ENCODE assay signal across 8 mouse cellular contexts in the genomic region with DNA sequence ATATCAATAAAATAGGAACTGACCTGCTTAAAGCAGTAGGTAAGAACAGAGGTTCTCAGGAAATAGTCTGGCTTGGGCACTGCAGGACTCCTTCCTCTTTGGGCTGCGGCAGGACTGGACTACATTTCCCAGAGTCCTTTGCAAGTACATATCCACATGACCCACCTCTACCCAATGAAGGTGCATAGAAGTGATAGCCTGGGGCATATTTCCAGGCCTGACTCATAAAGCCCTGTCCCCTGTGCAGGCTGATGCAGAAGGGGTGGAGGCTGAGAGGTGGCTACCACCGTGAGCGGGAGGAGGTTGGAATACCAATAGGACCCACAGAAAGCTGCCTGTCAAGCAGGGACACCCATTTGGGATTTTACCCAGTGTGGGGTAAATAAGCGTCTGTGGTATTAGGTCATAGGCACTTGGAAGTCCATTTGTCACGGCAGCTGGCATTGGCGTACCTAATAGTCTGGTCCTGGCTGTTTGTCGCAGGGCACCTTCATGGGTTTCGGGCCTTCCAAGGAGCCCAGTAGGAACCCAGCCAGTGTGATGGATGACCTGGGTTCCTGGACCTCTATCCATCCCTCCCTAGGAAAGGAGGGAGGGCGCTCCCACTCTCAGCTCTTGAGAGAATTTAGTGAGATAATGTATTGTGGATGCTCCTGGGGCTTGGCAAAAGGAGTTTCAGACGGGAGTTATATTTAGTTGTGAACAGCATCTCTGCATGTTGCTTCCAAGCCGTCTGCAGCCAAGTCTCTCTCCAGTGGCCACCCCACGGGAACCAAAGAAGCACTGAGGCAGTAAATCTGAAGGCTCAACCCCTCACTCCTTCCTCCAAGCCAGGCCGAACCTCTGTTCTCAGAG.
DNase-seq lines count a peak whose midpoint lies in the region; ATAC-seq and TF ChIP-seq lines count a peak whose summit lies in the region.

No protein-coding gene starts in this region.

- H3K27ac ChIP-seq in ES-E14 (ENCODE audit: insufficient read depth, low read depth, low read length, poor library complexity, severe bottlenecking), result no peak overlapping the region; the same call in 1 of the 2 replicates
- H3K27ac ChIP-seq in forebrain, embryonic 11.5 days (ENCODE audit: low read depth, low read length), result no peak overlapping the region
- H3K27ac ChIP-seq in heart, embryonic 15.5 days, result no peak overlapping the region
- H3K27ac ChIP-seq in kidney, postnatal 0 days, result no peak overlapping the region
- no peak overlapping the region; the same call in 1 of the 2 replicates for H3K27ac ChIP-seq in limb, embryonic 15.5 days

- peak; percentile 88 for ATAC-seq in forebrain, embryonic 11.5 days (replicated peaks; ENCODE audit: low FRiP score)
- ATAC-seq in heart, embryonic 15.5 days (replicated peaks; ENCODE audit: insufficient number of reproducible peaks, insufficient read depth, low FRiP score, low read depth), result peak; percentile 95
- peak; percentile 90 for ATAC-seq in kidney, postnatal 0 days (replicated peaks; ENCODE audit: low FRiP score, low read depth)
- ATAC-seq in limb, embryonic 15.5 days (ENCODE audit: insufficient number of reproducible peaks, low FRiP score, low TSS enrichment, low read depth), result peak; percentile 91

- no peak for TF ChIP-seq CTCF in kidney, postnatal 0 days (IDR thresholded peaks at IDR 0.05; ENCODE audit: low read depth)

- in situ Hi-C loops in ES-E14 (cut with MboI; ENCODE audit: low sequenced_read_pairs in 2 of 2, unreplicated experiment in 2 of 2), result no loop called here

- H3K27me3 ChIP-seq in forebrain, embryonic 11.5 days (ENCODE audit: control insufficient read depth, insufficient read depth, low read length), result no peaks in the 10 kb centered on the region
- 0 out of 2 replicates have a peak, but pooled peaks cover 3% of the 10 kb centered on the region for H3K27me3 ChIP-seq in heart, embryonic 15.5 days
- H3K27me3 ChIP-seq in kidney, postnatal 0 days (ENCODE audit: insufficient read depth, low read length), result no peaks in the 10 kb centered on the region
- H3K27me3 ChIP-seq in limb, embryonic 15.5 days, result no peaks in the 10 kb centered on the region

- H3K9me3 ChIP-seq in ES-E14 (ENCODE audit: control insufficient read depth, insufficient read depth, low read depth, low read length), result no peaks in the 10 kb centered on the region
- H3K9me3 ChIP-seq in forebrain, embryonic 11.5 days (ENCODE audit: control insufficient read depth, low read length), result no peaks in the 10 kb centered on the region
- H3K9me3 ChIP-seq in heart, embryonic 15.5 days (replicated peaks), result no peaks in the 10 kb centered on the region
- H3K9me3 ChIP-seq in kidney, postnatal 0 days (replicated peaks; ENCODE audit: low read length), result no peaks in the 10 kb centered on the region
- H3K9me3 ChIP-seq in limb, embryonic 15.5 days, result no peaks in the 10 kb centered on the region

- peak overlapping the region; percentile 57; the same call in 1 of the 2 replicates for H3K9ac ChIP-seq in ES-E14 (ENCODE audit: insufficient read depth, low read depth, low read length, poor library complexity, severe bottlenecking)
- H3K9ac ChIP-seq in forebrain, embryonic 11.5 days (ENCODE audit: low read length), result no peak overlapping the region
- no peak overlapping the region for H3K9ac ChIP-seq in heart, embryonic 15.5 days
- no peak overlapping the region for H3K9ac ChIP-seq in kidney, postnatal 0 days (ENCODE audit: low read depth, low read length)
- H3K9ac ChIP-seq in limb, embryonic 15.5 days, result no peak overlapping the region

- H3K4me3 ChIP-seq in ES-E14 (ENCODE audit: insufficient read depth in 1 of 2, low read depth in 1 of 2, low read length in 2 of 2, poor library complexity in 1 of 2, severe bottlenecking in 1 of 2), result peak overlapping the region in 1 of 2 experiments; percentile 4; a peak in 1 of 4 replicates
- no peak overlapping the region for H3K4me3 ChIP-seq in forebrain, embryonic 11.5 days (ENCODE audit: low read depth, low read length)
- H3K4me3 ChIP-seq in heart, embryonic 15.5 days, result no peak overlapping the region
- no peak overlapping the region for H3K4me3 ChIP-seq in kidney, postnatal 0 days (replicated peaks; ENCODE audit: low read depth, low read length)
- no peak overlapping the region for H3K4me3 ChIP-seq in limb, embryonic 15.5 days

- DNase-seq in ES-E14 (ENCODE audit: low read depth, low spot score), result peak; percentile 88
- peak; percentile 64 for DNase-seq in c-Kit-positive CD71-negative TER-119-negative erythroid progenitor cells, embryonic 14.5 days (ENCODE audit: low read depth)
- peak; percentile 72 for DNase-seq in forebrain, embryonic 11.5 days (ENCODE audit: low spot score)
- DNase-seq in kidney, postnatal 0 days (ENCODE audit: low spot score), result peak; percentile 72
- DNase-seq in monocyte, adult 2 months (ENCODE audit: low read depth in 1 of 2, low spot score in 2 of 2), result peak; percentile 35 to 41
- DNase-seq in thymus, postnatal 10 days (ENCODE audit: low spot score in 2 of 2), result peak; percentile 39 to 45

- WGBS in forebrain, embryonic 11.5 days, result 63% methylated on average over 13 of the region's 13 CpGs
- 54% methylated on average over 13 of the region's 13 CpGs for WGBS in heart, embryonic 15.5 days
- WGBS in kidney, postnatal 0 days, result 64% methylated on average over 13 of the region's 13 CpGs
- 56% methylated on average over 13 of the region's 13 CpGs for WGBS in limb, embryonic 15.5 days

- H3K36me3 ChIP-seq in ES-E14 (ENCODE audit: control insufficient read depth, insufficient read depth, low read length, poor library complexity, severe bottlenecking), result no peaks in the 10 kb centered on the region
- no peaks in the 10 kb centered on the region for H3K36me3 ChIP-seq in forebrain, embryonic 11.5 days (ENCODE audit: control insufficient read depth, insufficient read depth, low read length)
- no peaks in the 10 kb centered on the region for H3K36me3 ChIP-seq in heart, embryonic 15.5 days
- no peaks in the 10 kb centered on the region for H3K36me3 ChIP-seq in kidney, postnatal 0 days (ENCODE audit: insufficient read depth, low read length)
- H3K36me3 ChIP-seq in limb, embryonic 15.5 days, result no peaks in the 10 kb centered on the region

- no peak overlapping the region for H3K4me2 ChIP-seq in forebrain, embryonic 11.5 days (ENCODE audit: low read depth, low read length, severe bottlenecking)
- no peak overlapping the region for H3K4me2 ChIP-seq in heart, embryonic 15.5 days
- no peak overlapping the region for H3K4me2 ChIP-seq in kidney, postnatal 0 days (ENCODE audit: low read length)
- 0 out of 2 replicates have a peak overlapping the region, but pooled peaks have one; percentile 12 for H3K4me2 ChIP-seq in limb, embryonic 15.5 days

- H3K4me1 ChIP-seq in ES-E14 (ENCODE audit: control insufficient read depth in 2 of 2, insufficient read depth in 2 of 2, low read length in 2 of 2, poor library complexity in 1 of 2), result peaks cover 3 to 6% of the 10 kb centered on the region in 2 experiments; a peak in 3 of 4 replicates
- H3K4me1 ChIP-seq in forebrain, embryonic 11.5 days (replicated peaks; ENCODE audit: control insufficient read depth, insufficient read depth, low read length), result peaks cover 4% of the 10 kb centered on the region; the same call in 1 of the 2 replicates
- H3K4me1 ChIP-seq in heart, embryonic 15.5 days (replicated peaks), result peaks cover 3% of the 10 kb centered on the region; the same call in 1 of the 2 replicates
- no peaks in the 10 kb centered on the region for H3K4me1 ChIP-seq in kidney, postnatal 0 days (replicated peaks; ENCODE audit: insufficient read depth, low read length)
- peaks cover 5% of the 10 kb centered on the region; the same call in 1 of the 2 replicates for H3K4me1 ChIP-seq in limb, embryonic 15.5 days

TF ChIP-seq in ES-E14, 5 proteins besides CTCF, POLR2A, EP300 and RAD21:
- TF ChIP-seq ZNF384 (IDR thresholded peaks at IDR 0.05; ENCODE audit: low read depth, low read length) (no peak), HCFC1 (IDR thresholded peaks at IDR 0.05; ENCODE audit: borderline replicate concordance, insufficient read depth, low read length) (peak; percentile 95), ZC3H11A (IDR thresholded peaks at IDR 0.05; ENCODE audit: borderline replicate concordance, low read depth, low read length) (no peak)

Comparison
In these comparisons a context has a peak if more than half of its experiments do, and no peak if none do; other contexts are left out.
1. DNase-seq: peak in every context shown above with its lines; median percentile 88 in ES-E14; 72 in forebrain, embryonic 11.5 days; 72 in kidney, postnatal 0 days; 64 in c-Kit-positive CD71-negative TER-119-negative erythroid progenitor cells, embryonic 14.5 days; 42 in thymus, postnatal 10 days; 38 in monocyte, adult 2 months.